Mouse (Mus musculus) heart, postnatal 0 days (tissue): ENCODE measurements at regions not wholly inside any gene's neighbourhood (a gene's known extent, or its start where the extent isn't known, plus 50 kb on each side); places are given as distances from the start of the nearest gene placed in this dataset.

Experiments
- ATAC-seq: fragments of 200-750 bp; cut with Nextera tagmentation; 2 replicates; pipeline ENCODE4 v1.8.0; 2017; ENCODE audit warnings: low read depth, moderate number of reproducible peaks, moderate library complexity; ENCODE audit not compliant: insufficient read depth
- DNase-seq: peaks from one replicate; pipeline ENCODE4 v3.0.0-alpha.2; 2016; ENCODE audit warnings: low spot score
- H3K27ac ChIP-seq: fragments of 300-500 bp; sonication (generic); 2 replicates; pipeline ENCODE4 v1.5.1; 2014; ENCODE audit warnings: low read depth, mild to moderate bottlenecking
- H3K27me3 ChIP-seq: fragments of 300-500 bp; sonication (generic); 2 replicates; pipeline ENCODE4 v1.6.1; 2014; ENCODE audit warnings: low read length, mixed read lengths; ENCODE audit not compliant: control insufficient read depth, insufficient read depth
- H3K36me3 ChIP-seq: fragments of 300-500 bp; sonication (generic); replicated peaks from 2 replicates; pipeline ENCODE4 v1.6.1; 2014; ENCODE audit warnings: low read length, mixed read lengths; ENCODE audit not compliant: control insufficient read depth, insufficient read depth
- H3K4me1 ChIP-seq: fragments of 300-500 bp; sonication (generic); 2 replicates; pipeline ENCODE4 v1.6.1; 2014; ENCODE audit warnings: antibody characterized with exemption; ENCODE audit not compliant: control insufficient read depth, insufficient read depth
- H3K4me2 ChIP-seq: fragments of 300-500 bp; sonication (generic); 2 replicates; pipeline ENCODE4 v1.6.1; 2014; ENCODE audit warnings: low read depth, mild to moderate bottlenecking, low read length, moderate library complexity
- H3K4me3 ChIP-seq: fragments of 300-500 bp; sonication (generic); 2 replicates; pipeline ENCODE4 v1.5.1; 2014; ENCODE audit warnings: low read depth, low read length
- H3K9ac ChIP-seq: fragments of 300-500 bp; sonication (generic); replicated peaks from 2 replicates; pipeline ENCODE4 v1.6.1; 2014; ENCODE audit warnings: low read depth, low read length, mixed read lengths
- H3K9me3 ChIP-seq: fragments of 300-500 bp; sonication (generic); replicated peaks from 2 replicates; pipeline ENCODE4 v1.6.1; 2016; ENCODE audit warnings: low read length; ENCODE audit not compliant: control insufficient read depth
- CTCF ChIP-seq: IDR thresholded peaks from 2 replicates; pipeline ENCODE4 v1.5.1; 2016; ENCODE audit warnings: antibody characterized with exemption, control low read depth, low read depth
- EP300 ChIP-seq: IDR thresholded peaks from 2 replicates; pipeline ENCODE4 v1.6.1; 2016; ENCODE audit warnings: antibody characterized with exemption, low read depth
- WGBS: fragments of 180-500 bp; shearing (Covaris S2); extraction: QIAGEN DNeasy Blood & Tissue Kit; methylation state at CpG from one replicate; pipeline ENCODE4 v1.1.7; 2014; 5-methylcytosine and 5-hydroxymethylcytosine counted together

- Histone ChIP-seq H3K27ac (no peak overlapping the region), H3K36me3 (no peaks in the 10 kb centered on the region), H3K9me3 (no peaks in the 10 kb centered on the region), H3K4me2 (no peak overlapping the region), H3K4me3 (no peak overlapping the region), H3K9ac (no peak overlapping the region), H3K27me3 (no peaks in the 10 kb centered on the region), H3K4me1 (no peaks in the 10 kb centered on the region)
- WGBS, result 67% methylated on average over 3 of the region's 3 CpGs
- no peak for DNase-seq
- ATAC-seq, result no peak
- TF ChIP-seq EP300, result no peak
- no peak for TF ChIP-seq CTCF
Measured at GRCm38 (mm10) chr1:14000605-14001395, 2092.3 kb downstream of the 4930444P10Rik start.

DNA sequence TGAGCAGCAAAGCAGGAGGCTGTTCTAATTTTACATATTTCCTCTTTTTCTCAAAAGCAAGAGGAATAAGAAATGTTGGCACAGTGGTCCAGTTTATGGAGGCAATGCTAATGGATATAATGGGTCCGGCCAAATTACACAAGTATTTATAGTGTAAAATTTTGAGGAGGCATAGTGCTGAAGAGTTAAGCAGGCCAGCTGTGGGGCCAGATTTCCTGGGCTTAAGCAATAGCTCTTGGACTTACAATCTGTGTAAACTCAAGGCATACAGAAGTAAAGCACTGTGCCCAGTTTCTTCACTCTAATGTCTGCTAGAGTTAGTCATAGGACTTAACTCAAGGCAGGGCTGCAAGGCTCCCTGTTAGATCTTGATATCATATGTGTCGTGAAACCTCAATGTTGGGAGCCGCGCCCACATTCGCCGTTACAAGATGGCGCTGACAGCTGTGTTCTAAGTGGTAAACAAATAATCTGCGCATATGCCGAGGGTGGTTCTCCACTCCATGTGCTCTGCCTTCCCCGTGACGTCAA, 2094.9 kb downstream of the 4930444P10Rik start:
- TF ChIP-seq CTCF, result no peak
- TF ChIP-seq EP300, result no peak
- H3K4me1 ChIP-seq, result no peaks in the 10 kb centered on the region
- DNase-seq, result no peak
- WGBS, result 90% methylated on average over 8 of the region's 11 CpGs
- no peak overlapping the region for H3K9ac ChIP-seq
- H3K27me3 ChIP-seq, result no peaks in the 10 kb centered on the region
- ATAC-seq, result no peak
- H3K4me3 ChIP-seq, result no peak overlapping the region
- no peak overlapping the region for H3K27ac ChIP-seq
- no peaks in the 10 kb centered on the region for H3K36me3 ChIP-seq
- no peak overlapping the region for H3K4me2 ChIP-seq
- no peaks in the 10 kb centered on the region for H3K9me3 ChIP-seq

GRCm38 (mm10) chr1:13993825-13994509, 2099.2 kb downstream of the 4930444P10Rik start:
- Histone ChIP-seq H3K27ac (no peak overlapping the region), H3K4me1 (no peaks in the 10 kb centered on the region), H3K4me2 (no peak overlapping the region), H3K36me3 (no peaks in the 10 kb centered on the region), H3K27me3 (no peaks in the 10 kb centered on the region), H3K4me3 (no peak overlapping the region), H3K9me3 (no peaks in the 10 kb centered on the region), H3K9ac (no peak overlapping the region)
- ATAC-seq (no peak), DNase-seq (no peak)
- TF ChIP-seq CTCF (no peak), EP300 (no peak)
- WGBS, result 83% methylated on average over 9 of the region's 9 CpGs

DNA sequence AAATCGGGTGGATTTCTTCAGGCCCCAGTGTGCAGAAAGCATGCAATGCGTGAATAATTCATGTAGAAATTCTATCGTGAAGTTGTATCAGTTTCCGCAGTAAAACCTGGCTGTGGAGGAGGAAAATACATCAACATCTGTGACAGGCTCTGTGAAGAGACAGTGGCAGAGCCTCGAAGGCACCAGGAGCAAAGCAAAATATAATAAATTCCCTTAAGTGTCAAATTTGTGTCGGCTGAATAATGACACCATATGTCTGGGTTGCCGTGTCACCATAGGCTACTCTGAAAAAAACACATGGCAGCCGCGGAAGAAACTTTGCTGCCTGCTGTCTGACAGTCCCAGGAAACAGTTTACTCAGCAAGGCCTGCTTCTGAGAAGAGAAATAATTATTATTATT, 2100.1 kb downstream of the 4930444P10Rik start:
- H3K4me3 ChIP-seq, result no peak overlapping the region
- WGBS, result 74% methylated on average over 9 of the region's 9 CpGs
- H3K27me3 ChIP-seq, result no peaks in the 10 kb centered on the region
- ATAC-seq, result no peak
- no peak overlapping the region for H3K27ac ChIP-seq
- H3K4me2 ChIP-seq, result no peak overlapping the region
- DNase-seq, result no peak
- no peaks in the 10 kb centered on the region for H3K9me3 ChIP-seq
- no peak overlapping the region for H3K9ac ChIP-seq
- TF ChIP-seq EP300, result no peak
- TF ChIP-seq CTCF, result no peak
- H3K4me1 ChIP-seq, result no peaks in the 10 kb centered on the region
- no peaks in the 10 kb centered on the region for H3K36me3 ChIP-seq

DNA sequence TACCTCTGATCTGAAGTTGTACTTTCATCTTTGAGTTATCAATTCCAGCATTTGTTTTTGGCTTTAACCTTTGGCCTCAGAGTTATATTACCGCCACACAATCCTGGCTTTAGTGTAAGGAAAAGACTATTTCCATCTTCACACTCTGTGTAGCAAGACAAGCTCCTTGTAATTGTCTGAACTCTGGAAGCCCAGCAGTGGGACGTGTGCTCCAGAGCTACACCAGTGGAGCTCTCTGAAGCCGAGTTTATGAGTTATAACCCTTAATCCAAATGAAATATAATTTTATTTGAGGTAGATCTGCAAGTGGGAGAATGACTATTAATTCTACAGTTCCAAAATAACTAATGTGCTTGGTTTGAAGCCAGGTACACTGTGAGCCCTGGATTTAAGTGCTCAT, 2103.8 kb downstream of the 4930444P10Rik start:
- H3K9me3 ChIP-seq, result no peaks in the 10 kb centered on the region
- H3K36me3 ChIP-seq, result no peaks in the 10 kb centered on the region
- H3K4me1 ChIP-seq, result no peaks in the 10 kb centered on the region
- DNase-seq (no peak), ATAC-seq (no peak)
- no peak overlapping the region for H3K4me3 ChIP-seq
- H3K27ac ChIP-seq, result no peak overlapping the region
- no peak overlapping the region for H3K9ac ChIP-seq
- TF ChIP-seq EP300 (no peak), CTCF (no peak)
- H3K4me2 ChIP-seq, result no peak overlapping the region
- WGBS, result 62% methylated on average over 3 of the region's 3 CpGs
- H3K27me3 ChIP-seq, result no peaks in the 10 kb centered on the region
